Mouse (Mus musculus): ENCODE measurements around the gene Fscn2. TPM values are rescaled to one million over a fixed set of nuclear protein-coding genes. Genes with fewer than 3 reads are reported as not detected.
A peak's percentile ranks its signal among the peaks of the same experiment; 100 is the strongest.
"Not testable (repeated sequence)": the region's sequence is repeated elsewhere in the genome, so short reads cannot be mapped to it uniquely, and the experiment has no call there.

The Fscn2 gene
- total RNA-seq, 2 experiments from 2014 or later, result not detected

DNA sequence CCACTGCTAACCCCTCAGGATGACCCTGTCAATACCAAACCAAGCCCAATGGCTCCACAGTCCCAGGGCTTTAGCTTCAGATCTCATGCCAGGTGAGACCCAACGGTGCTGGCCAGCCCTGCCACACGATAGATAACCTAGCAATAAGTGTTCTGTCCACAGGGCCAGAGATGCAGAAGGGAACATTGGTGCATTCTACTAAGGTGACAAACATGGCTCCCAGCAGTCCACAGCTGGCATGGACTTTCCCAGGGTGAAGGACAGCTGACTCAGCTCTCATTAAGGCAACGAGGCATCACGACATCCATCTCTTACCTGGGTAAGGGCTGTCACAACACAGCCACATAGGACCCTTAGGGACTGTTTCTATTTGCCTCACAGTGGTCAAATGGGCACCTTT is 19.8 kb downstream of the Fscn2 start:
- intact Hi-C loops (cut with DNase I), result no loop called here
- no peak for DNase-seq

- intact Hi-C loops (cut with DNase I), result loop anchor here (2.0 kb wide), 1 partner anchor 40 kb away; no protein-coding TSS in a partner anchor
- peak; percentile 79 to 80 for DNase-seq
These were observed 21.2 kb downstream of the Fscn2 start for GRCm38 (mm10) chr11:120382509-120382908.

- peak; percentile 49 to 60 for DNase-seq
These were observed 25.3 kb downstream of the Fscn2 start for GRCm38 (mm10) chr11:120386632-120387031.

DNA sequence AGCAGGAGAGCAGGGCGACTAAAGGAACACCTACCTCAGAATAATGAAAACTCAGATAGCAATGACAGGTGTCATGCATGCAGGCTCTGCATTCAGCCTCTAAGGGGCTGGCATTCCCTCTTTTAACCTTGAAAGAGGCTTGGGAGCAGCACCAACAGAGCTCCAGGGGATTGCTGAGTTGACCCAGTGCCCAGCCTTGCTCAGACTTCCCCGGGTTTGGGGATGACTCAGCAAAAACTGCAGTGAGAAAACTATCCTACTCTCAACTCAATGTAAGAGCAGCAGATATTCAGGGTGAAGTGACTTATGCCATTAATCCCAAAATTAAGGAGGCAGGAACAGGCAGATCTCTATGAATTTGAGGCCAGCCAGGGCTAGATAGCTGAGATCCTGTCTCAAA is 25.8 kb downstream of the Fscn2 start:
- DNase-seq, result peak in 1 of 2 experiments; percentile 52
- intact Hi-C loops (cut with DNase I), result loop anchor here (5.0 kb wide), 1 partner anchor 35 kb away; no protein-coding TSS in a partner anchor

More at GRCm38 (mm10) chr11:120386632-120387031, 25.3 kb downstream of the Fscn2 start:
- intact Hi-C loops (cut with DNase I), result loop anchor here (5.0 kb wide), 1 partner anchor 34 kb away; no protein-coding TSS in a partner anchor

DNA sequence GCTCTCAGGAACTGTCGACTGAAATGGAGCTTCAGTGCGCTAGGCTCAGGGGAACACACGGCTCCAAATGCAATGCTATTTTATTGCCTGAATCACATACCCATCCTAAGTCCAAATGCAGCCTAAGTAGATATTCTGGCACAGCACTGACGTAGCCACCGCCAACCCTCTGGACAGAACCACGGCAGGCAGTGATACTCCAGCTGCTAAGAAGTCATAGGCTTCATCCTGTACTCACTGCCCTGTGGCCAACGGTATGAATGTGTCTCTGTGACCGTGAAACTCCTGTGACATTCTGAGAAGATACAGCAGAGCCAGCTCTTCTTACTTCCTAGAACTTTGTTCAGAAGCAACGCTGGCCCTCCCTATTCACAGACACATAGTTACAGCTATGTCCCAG is 27.2 kb downstream of the Fscn2 start:
- DNase-seq, result no peak
- intact Hi-C loops (cut with DNase I), result loop anchor here (5.0 kb wide), 1 partner anchor 36 kb away; no protein-coding TSS in a partner anchor

DNA sequence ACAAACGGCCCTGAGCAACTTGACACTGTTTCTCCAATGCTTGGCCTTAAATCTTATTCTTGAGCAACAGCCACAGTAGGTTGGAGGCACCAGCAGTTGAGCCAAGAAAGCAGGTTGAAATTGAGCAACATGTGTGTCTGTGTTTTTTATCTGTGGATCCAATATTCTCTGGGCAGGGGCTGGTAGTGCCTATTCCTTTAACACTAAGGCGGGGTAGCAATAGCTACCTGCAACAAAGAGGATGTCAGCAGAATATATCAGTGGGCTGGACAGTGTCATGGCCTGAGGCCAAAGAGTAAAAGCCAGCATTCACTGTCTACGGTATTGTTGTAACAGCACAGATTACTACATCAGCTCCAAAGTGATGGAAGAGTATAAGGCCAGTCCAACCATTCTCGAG is 34.3 kb downstream of the Fscn2 start:
- no peak for DNase-seq
- intact Hi-C loops (cut with DNase I), result no loop called here

DNA sequence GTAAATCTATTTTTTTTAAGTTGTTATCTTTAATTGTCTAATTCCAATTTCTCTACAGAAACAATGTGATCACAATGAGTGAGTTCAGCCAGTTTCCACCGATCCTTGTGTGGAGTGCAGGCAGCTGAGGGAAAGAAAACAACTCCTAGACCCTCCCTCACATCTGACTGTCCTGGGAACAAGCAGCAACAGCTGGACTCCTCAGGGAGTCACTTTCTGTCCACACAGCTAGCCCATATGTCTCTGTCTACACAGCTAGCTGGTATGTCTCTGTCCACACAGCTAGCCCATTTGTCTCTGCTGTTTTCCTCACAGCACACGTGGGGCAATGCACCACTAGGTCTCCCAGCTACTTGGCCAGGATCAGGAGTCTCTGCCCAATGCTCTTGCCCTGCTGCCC is 36.3 kb downstream of the Fscn2 start:
- intact Hi-C loops (cut with DNase I), result no loop called here
- DNase-seq, result no peak

GRCm38 (mm10) chr11:120399319-120399718 is 38.0 kb downstream of the Fscn2 start:
- intact Hi-C loops (cut with DNase I), result no loop called here

DNA sequence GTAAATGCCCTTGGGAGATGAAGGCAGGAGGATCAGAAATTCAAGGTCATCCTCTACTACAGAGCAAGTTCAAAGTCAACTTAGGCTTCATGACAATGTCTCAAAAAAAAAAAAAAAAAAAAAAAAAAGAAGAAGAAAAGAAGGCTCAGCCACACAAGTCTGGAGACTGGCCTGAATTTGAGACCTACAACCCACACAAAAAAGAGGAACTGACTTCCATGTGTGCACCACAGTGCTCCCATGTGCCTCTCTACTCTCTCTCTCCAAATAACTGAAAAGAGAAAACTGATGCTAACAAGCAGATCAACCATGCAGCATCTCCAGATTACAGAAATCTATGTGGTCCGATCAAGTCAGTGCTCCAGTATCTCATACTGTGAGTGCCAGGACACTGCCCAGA is 43.5 kb downstream of the Fscn2 start:
- intact Hi-C loops (cut with DNase I), result no loop called here
- DNase-seq, result no peak

More at GRCm38 (mm10) chr11:120399319-120399718, 38.0 kb downstream of the Fscn2 start:
- DNase-seq, result no peak

DNA sequence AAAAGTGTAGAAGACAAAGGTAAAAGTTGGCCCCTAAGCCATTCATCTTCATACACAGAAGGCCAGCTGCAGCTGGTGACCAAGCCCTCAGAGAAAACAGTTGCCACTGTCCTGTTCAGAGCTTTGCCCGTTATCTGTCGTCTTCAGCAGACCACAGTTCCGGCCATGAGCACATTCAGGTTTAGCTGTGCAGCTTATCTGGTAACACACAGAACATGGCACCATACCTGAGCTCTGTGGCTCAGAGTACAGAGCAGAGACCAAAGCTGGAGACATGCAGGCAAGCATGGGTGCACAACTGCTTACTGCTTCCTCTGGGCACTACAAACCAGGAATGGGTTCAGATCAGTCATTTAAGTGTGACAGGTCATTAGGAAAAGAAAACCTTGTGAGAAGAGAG is 44.5 kb downstream of the Fscn2 start:
- DNase-seq, result no peak
- intact Hi-C loops (cut with DNase I), result no loop called here

DNA sequence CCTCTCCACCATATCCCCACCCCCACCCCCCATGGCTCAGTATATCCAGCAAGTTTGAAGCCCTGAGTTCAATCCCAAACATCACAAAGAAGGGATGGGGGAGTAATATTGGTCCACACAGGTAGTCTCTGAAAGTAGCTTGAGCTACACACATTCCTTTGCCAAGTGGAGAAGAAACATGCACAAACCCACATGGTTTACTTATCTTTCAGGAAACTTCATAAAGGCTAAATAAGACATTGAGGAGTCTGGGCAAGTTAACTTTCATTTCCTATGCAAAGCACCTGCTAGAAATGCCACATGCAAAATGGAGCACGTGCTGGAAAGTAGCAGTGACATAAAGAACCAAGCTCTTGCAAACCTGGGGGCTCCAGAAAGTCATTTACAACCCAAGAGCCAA is 45.1 kb downstream of the Fscn2 start:
- intact Hi-C loops (cut with DNase I), result no loop called here
- DNase-seq, result no peak

- intact Hi-C loops (cut with DNase I); DNase-seq: not testable (repeated sequence)
These were observed 52.3 kb downstream of the Fscn2 start for GRCm38 (mm10) chr11:120413621-120414020.

Small RNA genes lying within 50 kb of the gene (microRNA-seq; reads per million reads assigned to microRNA genes)
- gene Gm23419 (0 reads per million in 2 experiments), gene Mir6935 (0 to 0.70 reads per million in 2 experiments)

Other genes with a start within 250 kb of the Fscn2 start
- 100 to 1,000 TPM; 104 to 116 TPM for gene Slc38a10, start 210.2 kb upstream of the Fscn2 start, total RNA-seq (2021)
- gene Bahcc1, start 128.6 kb upstream of the Fscn2 start, total RNA-seq (2021), result 10 to 100 TPM in 1 of 2 experiments, 1 to 10 TPM in 1; 8.8 to 14.1 TPM
- gene Actg1, start 13.0 kb upstream of the Fscn2 start, total RNA-seq (2021), result 100 to 1,000 TPM; 691 to 703 TPM
- gene Faap100, start 17.2 kb downstream of the Fscn2 start, total RNA-seq (2021), result 10 to 100 TPM; 21.3 to 24.3 TPM
- 10 to 100 TPM; 53.9 to 59.6 TPM for gene Nploc4, start 76.2 kb downstream of the Fscn2 start, total RNA-seq (2021)
- 1 to 10 TPM in 1 of 2 experiments, under 1 TPM in 1; 0.24 to 2.3 TPM for gene Tspan10, start 81.1 kb downstream of the Fscn2 start, total RNA-seq (2021)
- under 1 TPM in 1 of 2 experiments, not detected in 1; 0.32 TPM for gene Pde6g, start 92.0 kb downstream of the Fscn2 start, total RNA-seq (2021)
- 10 to 100 TPM; 33.5 to 35.2 TPM for gene Oxld1, start 96.5 kb downstream of the Fscn2 start, total RNA-seq (2021)
- 1 to 10 TPM; 6.4 to 7.9 TPM for gene Ccdc137, start 96.6 kb downstream of the Fscn2 start, total RNA-seq (2021)
- gene Arl16, start 106.1 kb downstream of the Fscn2 start, total RNA-seq (2021), result 10 to 100 TPM; 13.6 to 16.5 TPM
- 100 to 1,000 TPM; 227 to 233 TPM for gene Mrpl12, start 123.1 kb downstream of the Fscn2 start, total RNA-seq (2021)
- gene Slc25a10, start 130.3 kb downstream of the Fscn2 start, total RNA-seq (2021), result 10 to 100 TPM; 24.8 to 25.0 TPM
- gene Gcgr, start 169.2 kb downstream of the Fscn2 start, total RNA-seq (2021), result 1 to 10 TPM; 2.4 to 3.1 TPM
- 10 to 100 TPM; 70.5 to 72.7 TPM for gene Mcrip1, start 188.2 kb downstream of the Fscn2 start, total RNA-seq (2021)
- gene Ppp1r27, start 189.6 kb downstream of the Fscn2 start, total RNA-seq (2021), result under 1 TPM in 1 of 2 experiments, not detected in 1; 0.60 TPM
- gene P4hb, start 211.7 kb downstream of the Fscn2 start, total RNA-seq (2021), result 100 to 1,000 TPM; 306 to 311 TPM
- 100 to 1,000 TPM; 236 to 257 TPM for gene Arhgdia, start 220.1 kb downstream of the Fscn2 start, total RNA-seq (2021)
- 10 to 100 TPM; 86.1 to 88.3 TPM for gene Alyref, start 236.8 kb downstream of the Fscn2 start, total RNA-seq (2021)
- gene Anapc11, start 236.9 kb downstream of the Fscn2 start, total RNA-seq (2021), result 100 to 1,000 TPM in 1 of 2 experiments, 10 to 100 TPM in 1; 95.1 to 105 TPM
- under 1 TPM; 0.55 to 0.98 TPM for gene Npb, start 246.9 kb downstream of the Fscn2 start, total RNA-seq (2021)

Measured in heart, postnatal 10 days (tissue).